Mouse (Mus musculus): Measurements from ENCODE around the gene Plcl1. TPM values are rescaled to one million over a fixed set of nuclear protein-coding genes. Genes with fewer than 3 reads are reported as not detected.

Gene Plcl1
- polyA plus RNA-seq, 1 experiment, result 1.00 TPM

DNA sequence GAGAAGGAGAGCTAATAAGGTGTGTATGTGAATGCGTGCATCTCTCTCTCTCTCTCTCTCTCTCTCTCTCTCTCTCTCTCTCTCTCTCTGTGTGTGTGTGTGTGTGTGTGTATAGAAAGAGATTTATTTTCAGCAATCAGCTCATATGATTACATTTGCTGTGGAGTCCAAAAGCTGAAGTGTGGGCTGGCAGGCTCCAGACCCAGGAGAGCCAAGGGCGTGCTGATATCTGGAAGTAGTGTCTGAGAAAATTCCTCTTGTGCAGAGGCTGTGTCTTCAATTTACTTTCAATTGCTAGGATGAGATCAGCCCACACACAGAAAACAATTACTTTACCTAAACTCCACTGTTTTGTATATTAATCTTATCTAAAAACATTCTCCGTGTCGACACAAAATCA lies 179.7 kb downstream of the Plcl1 start:
- Histone ChIP-seq H3K36me3 (ENCODE audit: control insufficient read depth, insufficient read depth) (no peaks in the 10 kb centered on the region), H3K4me3 (no peak overlapping the region), H3K4me2 (ENCODE audit: low read depth) (no peak overlapping the region), H3ac (ENCODE audit: control insufficient read depth, insufficient read length) (no peak overlapping the region), H3K27me3 (ENCODE audit: control insufficient read depth, insufficient read depth, insufficient read length) (no peaks in the 10 kb centered on the region), H3K79me2 (ENCODE audit: control insufficient read depth, insufficient read depth) (no peaks in the 10 kb centered on the region)
- no peak for TF ChIP-seq SRF (IDR thresholded peaks at IDR 0.05; ENCODE audit: control insufficient read depth, insufficient read length, low read depth)
- no peak for TF ChIP-seq E2F4 (IDR thresholded peaks at IDR 0.05; ENCODE audit: insufficient read depth)
- no peak for TF ChIP-seq TCF3 (IDR thresholded peaks at IDR 0.05; ENCODE audit: insufficient read length, low read depth)
- no peak for TF ChIP-seq REST (IDR thresholded peaks at IDR 0.05; ENCODE audit: insufficient read depth, insufficient read length)
- no peak for TF ChIP-seq POLR2A (IDR thresholded peaks at IDR 0.05; ENCODE audit: insufficient read length, low read depth)
- no peak for TF ChIP-seq CEBPB (IDR thresholded peaks at IDR 0.05; ENCODE audit: insufficient read depth, poor library complexity, severe bottlenecking)
- no peak for TF ChIP-seq MYOD1 (IDR thresholded peaks at IDR 0.05; ENCODE audit: control insufficient read depth in 1 of 3, insufficient read length in 2 of 3, low read depth in 2 of 3)
- no peak for TF ChIP-seq POLR2AphosphoS2 (IDR thresholded peaks at IDR 0.05; ENCODE audit: insufficient read length, low read depth)
- no peak for TF ChIP-seq MAX (IDR thresholded peaks at IDR 0.05; ENCODE audit: low read depth)
- TF ChIP-seq TCF12 (IDR thresholded peaks at IDR 0.05; ENCODE audit: insufficient read depth, poor library complexity, severe bottlenecking), result no peak
- no peak for TF ChIP-seq USF1 (IDR thresholded peaks at IDR 0.05; ENCODE audit: low read depth)
- no peak for TF ChIP-seq MYOG (IDR thresholded peaks at IDR 0.05; ENCODE audit: control insufficient read depth in 1 of 3, insufficient read depth in 1 of 3, insufficient read length in 2 of 3, low read depth in 2 of 3)

DNA sequence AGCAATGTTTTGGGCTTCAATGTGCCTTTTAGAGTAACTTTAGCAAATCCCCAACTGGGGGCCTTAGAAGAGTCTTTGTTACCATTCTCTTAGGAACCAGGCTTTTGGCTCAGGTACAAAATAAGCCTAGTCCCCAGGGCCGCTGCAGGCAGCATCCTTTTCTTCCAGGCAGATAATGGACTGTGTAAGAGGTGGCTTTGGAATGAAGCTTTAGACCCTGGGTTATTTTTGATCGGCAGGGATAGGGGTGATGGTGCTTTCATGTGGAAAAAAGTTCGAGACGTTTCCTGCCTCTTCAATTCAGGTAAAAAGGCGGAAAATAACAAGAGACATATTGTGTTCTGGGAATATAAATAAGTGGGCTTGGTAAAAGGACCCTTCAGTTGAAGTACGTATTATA lies 182.4 kb downstream of the Plcl1 start:
- TF ChIP-seq USF1 (IDR thresholded peaks at IDR 0.05; ENCODE audit: low read depth) (no peak), CEBPB (IDR thresholded peaks at IDR 0.05; ENCODE audit: insufficient read depth, poor library complexity, severe bottlenecking) (no peak)
- Histone ChIP-seq H3K27me3 (ENCODE audit: control insufficient read depth, insufficient read depth, insufficient read length) (no peaks in the 10 kb centered on the region), H3K36me3 (ENCODE audit: control insufficient read depth, insufficient read depth) (no peaks in the 10 kb centered on the region), H3K4me2 (ENCODE audit: low read depth) (no peak overlapping the region), H3K79me2 (ENCODE audit: control insufficient read depth, insufficient read depth) (no peaks in the 10 kb centered on the region), H3ac (ENCODE audit: control insufficient read depth, insufficient read length) (no peak overlapping the region), H3K4me3 (no peak overlapping the region)

DNA sequence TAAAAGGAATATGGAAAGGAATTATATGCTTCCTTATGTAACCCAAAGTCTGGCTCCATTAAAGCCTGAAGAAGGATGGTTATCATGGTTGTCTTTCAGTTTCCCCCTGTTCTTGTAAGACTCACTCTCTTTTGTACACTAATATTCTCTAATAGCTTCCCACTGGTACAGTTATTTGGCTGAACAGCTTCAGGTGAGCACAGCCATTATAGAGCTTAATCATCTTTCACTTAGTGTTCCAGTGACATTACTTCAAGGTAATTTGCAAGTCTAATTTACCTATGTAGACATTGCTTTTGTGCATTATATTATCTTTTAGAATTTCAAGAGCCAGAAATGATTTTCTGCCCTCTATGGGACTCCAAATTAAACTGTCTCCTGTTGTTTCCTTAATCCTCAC lies 184.3 kb downstream of the Plcl1 start:
- no peaks in the 10 kb centered on the region for H3K27me3 ChIP-seq (ENCODE audit: control insufficient read depth, insufficient read depth, insufficient read length)

GRCm38 (mm10) chr1:55600496-55600895 lies 194.8 kb downstream of the Plcl1 start:
- Histone ChIP-seq H3K27me3 (ENCODE audit: control insufficient read depth, insufficient read depth, insufficient read length) (no peaks in the 10 kb centered on the region), H3K4me3 (no peak overlapping the region), H3ac (ENCODE audit: control insufficient read depth, insufficient read length) (no peak overlapping the region), H3K79me2 (ENCODE audit: control insufficient read depth, insufficient read depth) (no peaks in the 10 kb centered on the region), H3K4me2 (ENCODE audit: low read depth) (no peak overlapping the region), H3K36me3 (ENCODE audit: control insufficient read depth, insufficient read depth) (no peaks in the 10 kb centered on the region)
- no peak for TF ChIP-seq TCF12 (IDR thresholded peaks at IDR 0.05; ENCODE audit: insufficient read depth, poor library complexity, severe bottlenecking)
- no peak for TF ChIP-seq SRF (IDR thresholded peaks at IDR 0.05; ENCODE audit: control insufficient read depth, insufficient read length, low read depth)
- no peak for TF ChIP-seq TCF3 (IDR thresholded peaks at IDR 0.05; ENCODE audit: insufficient read length, low read depth)
- TF ChIP-seq MYOG (IDR thresholded peaks at IDR 0.05; ENCODE audit: control insufficient read depth in 1 of 3, insufficient read depth in 1 of 3, insufficient read length in 2 of 3, low read depth in 2 of 3), result no peak
- TF ChIP-seq POLR2A (IDR thresholded peaks at IDR 0.05; ENCODE audit: insufficient read length, low read depth), result no peak
- no peak for TF ChIP-seq CEBPB (IDR thresholded peaks at IDR 0.05; ENCODE audit: insufficient read depth, poor library complexity, severe bottlenecking)
- TF ChIP-seq USF1 (IDR thresholded peaks at IDR 0.05; ENCODE audit: low read depth), result no peak
- TF ChIP-seq MYOD1 (IDR thresholded peaks at IDR 0.05; ENCODE audit: control insufficient read depth in 1 of 3, insufficient read length in 2 of 3, low read depth in 2 of 3), result no peak
- TF ChIP-seq POLR2AphosphoS2 (IDR thresholded peaks at IDR 0.05; ENCODE audit: insufficient read length, low read depth), result no peak
- TF ChIP-seq MAX (IDR thresholded peaks at IDR 0.05; ENCODE audit: low read depth), result no peak
- no peak for TF ChIP-seq REST (IDR thresholded peaks at IDR 0.05; ENCODE audit: insufficient read depth, insufficient read length)
- TF ChIP-seq E2F4 (IDR thresholded peaks at IDR 0.05; ENCODE audit: insufficient read depth), result no peak

More for the DNA sequence above, 184.3 kb downstream of the Plcl1 start:
- no peak overlapping the region for H3K4me2 ChIP-seq (ENCODE audit: low read depth)
- no peaks in the 10 kb centered on the region for H3K79me2 ChIP-seq (ENCODE audit: control insufficient read depth, insufficient read depth)
- TF ChIP-seq USF1 (IDR thresholded peaks at IDR 0.05; ENCODE audit: low read depth) (no peak), POLR2AphosphoS2 (IDR thresholded peaks at IDR 0.05; ENCODE audit: insufficient read length, low read depth) (no peak), MYOD1 (IDR thresholded peaks at IDR 0.05; ENCODE audit: control insufficient read depth in 1 of 3, insufficient read length in 2 of 3, low read depth in 2 of 3) (no peak)
- no peak overlapping the region for H3ac ChIP-seq (ENCODE audit: control insufficient read depth, insufficient read length)
- H3K4me3 ChIP-seq, result no peak overlapping the region
- no peaks in the 10 kb centered on the region for H3K36me3 ChIP-seq (ENCODE audit: control insufficient read depth, insufficient read depth)

DNA sequence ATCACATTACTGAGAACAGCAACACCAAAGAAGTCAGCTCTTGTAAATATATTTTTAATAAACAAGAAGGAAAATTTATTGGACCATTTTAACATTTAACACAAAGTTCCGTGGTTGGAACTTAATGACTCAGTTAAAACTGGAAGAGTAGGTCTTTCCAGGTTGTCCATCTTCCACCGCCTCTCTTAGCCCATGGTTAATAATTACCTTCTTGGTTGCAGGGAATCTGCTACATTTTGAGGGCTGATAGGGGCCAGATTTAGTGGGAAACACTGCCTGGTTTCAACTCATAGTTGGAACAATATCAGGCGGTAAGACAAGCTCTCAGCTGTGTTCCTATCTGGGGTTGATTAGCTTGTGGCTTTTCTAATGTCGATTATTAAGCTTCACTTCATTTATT lies 198.9 kb downstream of the Plcl1 start:
- H3K79me2 ChIP-seq (ENCODE audit: control insufficient read depth, insufficient read depth), result no peaks in the 10 kb centered on the region
- H3K36me3 ChIP-seq (ENCODE audit: control insufficient read depth, insufficient read depth), result no peaks in the 10 kb centered on the region
- H3K4me3 ChIP-seq, result no peak overlapping the region
- no peaks in the 10 kb centered on the region for H3K27me3 ChIP-seq (ENCODE audit: control insufficient read depth, insufficient read depth, insufficient read length)
- no peak overlapping the region for H3ac ChIP-seq (ENCODE audit: control insufficient read depth, insufficient read length)
- H3K4me2 ChIP-seq (ENCODE audit: low read depth), result no peak overlapping the region
- no peak for TF ChIP-seq TCF12 (IDR thresholded peaks at IDR 0.05; ENCODE audit: insufficient read depth, poor library complexity, severe bottlenecking)
- TF ChIP-seq MAX (IDR thresholded peaks at IDR 0.05; ENCODE audit: low read depth), result no peak
- TF ChIP-seq REST (IDR thresholded peaks at IDR 0.05; ENCODE audit: insufficient read depth, insufficient read length), result no peak
- no peak for TF ChIP-seq USF1 (IDR thresholded peaks at IDR 0.05; ENCODE audit: low read depth)
- no peak for TF ChIP-seq CEBPB (IDR thresholded peaks at IDR 0.05; ENCODE audit: insufficient read depth, poor library complexity, severe bottlenecking)
- no peak for TF ChIP-seq E2F4 (IDR thresholded peaks at IDR 0.05; ENCODE audit: insufficient read depth)
- TF ChIP-seq POLR2AphosphoS2 (IDR thresholded peaks at IDR 0.05; ENCODE audit: insufficient read length, low read depth), result no peak
